Mouse (Mus musculus): ENCODE measurements around the gene M1ap.

M1ap gene

GRCm38 (mm10) chr6:82946651-82947050 is at the start of gene M1ap:
Gene M1ap (plus strand): TSS chr6:82946902.
- Histone ChIP-seq H3K27me3 (ENCODE audit: control insufficient read depth, insufficient read depth, low read length, poor library complexity, severe bottlenecking) (no peaks in the 10 kb centered on the region), H3K36me3 (ENCODE audit: control insufficient read depth, insufficient read depth, low read length, poor library complexity, severe bottlenecking) (no peaks in the 10 kb centered on the region)
- DNase-seq (ENCODE audit: low read depth, low spot score): no peak

GRCm38 (mm10) chr6:82897311-82897710 is 49.4 kb upstream of the M1ap start:
- no peaks in the 10 kb centered on the region for H3K27me3 ChIP-seq (ENCODE audit: control insufficient read depth, insufficient read depth, low read length, poor library complexity, severe bottlenecking)
- no peaks in the 10 kb centered on the region for H3K36me3 ChIP-seq (ENCODE audit: control insufficient read depth, insufficient read depth, low read length, poor library complexity, severe bottlenecking)
- no peak for DNase-seq (ENCODE audit: low read depth, low spot score)

GRCm38 (mm10) chr6:82898227-82898626 is 48.5 kb upstream of the M1ap start:
- no peaks in the 10 kb centered on the region for H3K27me3 ChIP-seq (ENCODE audit: control insufficient read depth, insufficient read depth, low read length, poor library complexity, severe bottlenecking)
- DNase-seq (ENCODE audit: low read depth, low spot score): no peak
- H3K36me3 ChIP-seq (ENCODE audit: control insufficient read depth, insufficient read depth, low read length, poor library complexity, severe bottlenecking): no peaks in the 10 kb centered on the region

GRCm38 (mm10) chr6:82898745-82899144 is 48.0 kb upstream of the M1ap start:
- no peak for DNase-seq (ENCODE audit: low read depth, low spot score)
- no peaks in the 10 kb centered on the region for H3K27me3 ChIP-seq (ENCODE audit: control insufficient read depth, insufficient read depth, low read length, poor library complexity, severe bottlenecking)
- H3K36me3 ChIP-seq (ENCODE audit: control insufficient read depth, insufficient read depth, low read length, poor library complexity, severe bottlenecking): no peaks in the 10 kb centered on the region

GRCm38 (mm10) chr6:82902559-82902958 is 44.1 kb upstream of the M1ap start:
- H3K27me3 ChIP-seq (ENCODE audit: control insufficient read depth, insufficient read depth, low read length, poor library complexity, severe bottlenecking): no peaks in the 10 kb centered on the region; the same call in none of the 2 replicates
- H3K36me3 ChIP-seq (ENCODE audit: control insufficient read depth, insufficient read depth, low read length, poor library complexity, severe bottlenecking): no peaks in the 10 kb centered on the region
- no peak for DNase-seq (ENCODE audit: low read depth, low spot score)

GRCm38 (mm10) chr6:82906985-82907384 is 39.7 kb upstream of the M1ap start:
- DNase-seq (ENCODE audit: low read depth, low spot score): no peak
- Histone ChIP-seq H3K36me3 (ENCODE audit: control insufficient read depth, insufficient read depth, low read length, poor library complexity, severe bottlenecking) (no peaks in the 10 kb centered on the region), H3K27me3 (ENCODE audit: control insufficient read depth, insufficient read depth, low read length, poor library complexity, severe bottlenecking) (no peaks in the 10 kb centered on the region; the same call in none of the 2 replicates)

- no peaks in the 10 kb centered on the region; the same call in none of the 2 replicates for H3K27me3 ChIP-seq (ENCODE audit: control insufficient read depth, insufficient read depth, low read length, poor library complexity, severe bottlenecking)
- DNase-seq (ENCODE audit: low read depth, low spot score): no peak
- H3K36me3 ChIP-seq (ENCODE audit: control insufficient read depth, insufficient read depth, low read length, poor library complexity, severe bottlenecking): no peaks in the 10 kb centered on the region
These were observed 38.7 kb upstream of the M1ap start for GRCm38 (mm10) chr6:82908034-82908433.

- Histone ChIP-seq H3K36me3 (ENCODE audit: control insufficient read depth, insufficient read depth, low read length, poor library complexity, severe bottlenecking) (no peaks in the 10 kb centered on the region), H3K27me3 (ENCODE audit: control insufficient read depth, insufficient read depth, low read length, poor library complexity, severe bottlenecking) (no peaks in the 10 kb centered on the region; the same call in none of the 2 replicates)
- DNase-seq (ENCODE audit: low read depth, low spot score): peak; percentile 60
These were observed 37.4 kb upstream of the M1ap start for GRCm38 (mm10) chr6:82909136-82909855.

- no peaks in the 10 kb centered on the region; the same call in 1 of the 2 replicates for H3K27me3 ChIP-seq (ENCODE audit: control insufficient read depth, insufficient read depth, low read length, poor library complexity, severe bottlenecking)
- no peak for DNase-seq (ENCODE audit: low read depth, low spot score)
These were observed 35.4 kb upstream of the M1ap start for GRCm38 (mm10) chr6:82911303-82911702.

GRCm38 (mm10) chr6:82913336-82914247 is 33.1 kb upstream of the M1ap start:
- DNase-seq (ENCODE audit: low read depth, low spot score): peak; percentile 15
- Histone ChIP-seq H3K36me3 (ENCODE audit: control insufficient read depth, insufficient read depth, low read length, poor library complexity, severe bottlenecking) (no peaks in the 10 kb centered on the region), H3K27me3 (ENCODE audit: control insufficient read depth, insufficient read depth, low read length, poor library complexity, severe bottlenecking) (no peaks in the 10 kb centered on the region)

More at GRCm38 (mm10) chr6:82911303-82911702, 35.4 kb upstream of the M1ap start:
- no peaks in the 10 kb centered on the region for H3K36me3 ChIP-seq (ENCODE audit: control insufficient read depth, insufficient read depth, low read length, poor library complexity, severe bottlenecking)

- no peaks in the 10 kb centered on the region for H3K27me3 ChIP-seq (ENCODE audit: control insufficient read depth, insufficient read depth, low read length, poor library complexity, severe bottlenecking)
- DNase-seq (ENCODE audit: low read depth, low spot score): peak; percentile 71
- no peaks in the 10 kb centered on the region for H3K36me3 ChIP-seq (ENCODE audit: control insufficient read depth, insufficient read depth, low read length, poor library complexity, severe bottlenecking)
These were observed 30.8 kb upstream of the M1ap start for GRCm38 (mm10) chr6:82915889-82916288.

GRCm38 (mm10) chr6:82916459-82916858 is 30.2 kb upstream of the M1ap start:
- Histone ChIP-seq H3K36me3 (ENCODE audit: control insufficient read depth, insufficient read depth, low read length, poor library complexity, severe bottlenecking) (no peaks in the 10 kb centered on the region), H3K27me3 (ENCODE audit: control insufficient read depth, insufficient read depth, low read length, poor library complexity, severe bottlenecking) (no peaks in the 10 kb centered on the region)
- no peak for DNase-seq (ENCODE audit: low read depth, low spot score)

GRCm38 (mm10) chr6:82917076-82917777 is 29.5 kb upstream of the M1ap start:
- Histone ChIP-seq H3K27me3 (ENCODE audit: control insufficient read depth, insufficient read depth, low read length, poor library complexity, severe bottlenecking) (no peaks in the 10 kb centered on the region), H3K36me3 (ENCODE audit: control insufficient read depth, insufficient read depth, low read length, poor library complexity, severe bottlenecking) (no peaks in the 10 kb centered on the region)
- no peak for DNase-seq (ENCODE audit: low read depth, low spot score)

GRCm38 (mm10) chr6:82917778-82918129 is 28.9 kb upstream of the M1ap start:
- DNase-seq (ENCODE audit: low read depth, low spot score): peak; percentile 49
- no peaks in the 10 kb centered on the region for H3K27me3 ChIP-seq (ENCODE audit: control insufficient read depth, insufficient read depth, low read length, poor library complexity, severe bottlenecking)

More at GRCm38 (mm10) chr6:82917778-82918129, 28.9 kb upstream of the M1ap start:
- H3K36me3 ChIP-seq (ENCODE audit: control insufficient read depth, insufficient read depth, low read length, poor library complexity, severe bottlenecking): no peaks in the 10 kb centered on the region
